Mouse (Mus musculus): ENCODE measurements around the gene Gm6685. TPM values are rescaled to one million over a fixed set of nuclear protein-coding genes. Genes with fewer than 3 reads are reported as not detected.
A peak's percentile ranks its signal among the peaks of the same experiment; 100 is the strongest.
"Not testable (repeated sequence)": the region's sequence is repeated elsewhere in the genome, so short reads cannot be mapped to it uniquely, and the experiment has no call there.

Gm6685 gene
- 1 to 10 TPM; 5.7 to 6.3 TPM for total RNA-seq (2021)
- long read RNA-seq, experiment 1, result 0 reads
- long read RNA-seq, experiment 2, result 0 reads

GRCm38 (mm10) chr11:28339224-28340150, at the start of gene Gm6685:
Gene Gm6685 (minus strand): TSS chr11:28339867.
- peak within 1 kb of the TSS; percentile 35 for H3K4me3 ChIP-seq
- intact Hi-C loops (cut with DNase I); H3K27ac ChIP-seq; DNase-seq (ENCODE audit: extremely low spot score in 1 of 2, low spot score in 2 of 2): not testable (repeated sequence)

DNA sequence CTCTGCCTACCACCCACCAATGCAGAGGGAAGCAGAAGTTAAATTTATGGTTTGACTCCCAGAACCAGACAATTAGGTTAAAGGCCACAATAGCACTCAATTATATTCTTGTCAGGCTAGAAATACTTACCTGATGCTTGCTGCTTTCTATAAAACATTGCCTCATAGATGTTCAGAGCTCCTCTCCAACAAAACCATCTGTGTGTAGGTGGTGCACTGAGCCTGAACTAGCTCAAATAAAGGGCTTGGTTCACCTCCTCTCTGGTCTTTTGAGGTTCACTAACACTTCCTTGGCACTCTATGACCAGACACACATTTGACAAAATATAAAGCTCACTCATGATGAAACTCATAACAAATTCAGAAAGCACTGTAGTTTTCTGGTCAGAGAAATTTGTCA, 36.2 kb upstream of the Gm6685 start:
- Histone ChIP-seq H3K27ac (no peak overlapping the region), H3K4me3 (no peak overlapping the region)
- TF ChIP-seq CTCF (IDR thresholded peaks at IDR 0.05), result no peak
- intact Hi-C loops (cut with DNase I), result no loop called here
- DNase-seq (ENCODE audit: extremely low spot score in 1 of 2, low spot score in 2 of 2), result no peak

GRCm38 (mm10) chr11:28374636-28375035, 35.0 kb upstream of the Gm6685 start:
- intact Hi-C loops (cut with DNase I), result no loop called here
- Histone ChIP-seq H3K27ac (no peak overlapping the region), H3K4me3 (no peak overlapping the region)
- no peak for TF ChIP-seq CTCF (IDR thresholded peaks at IDR 0.05)
- DNase-seq (ENCODE audit: extremely low spot score in 1 of 2, low spot score in 2 of 2), result no peak

- H3K27ac ChIP-seq; H3K4me3 ChIP-seq; intact Hi-C loops (cut with DNase I); DNase-seq (ENCODE audit: extremely low spot score in 1 of 2, low spot score in 2 of 2): not testable (repeated sequence)
These were observed 31.7 kb upstream of the Gm6685 start for GRCm38 (mm10) chr11:28371381-28371780.

GRCm38 (mm10) chr11:28365929-28366244, 26.2 kb upstream of the Gm6685 start:
- peak overlapping the region; percentile 49 for H3K4me3 ChIP-seq
- intact Hi-C loops (cut with DNase I), result no loop called here
- no peak for DNase-seq (ENCODE audit: extremely low spot score in 1 of 2, low spot score in 2 of 2)
- H3K27ac ChIP-seq, result no peak overlapping the region
- no peak for TF ChIP-seq CTCF (IDR thresholded peaks at IDR 0.05)

DNA sequence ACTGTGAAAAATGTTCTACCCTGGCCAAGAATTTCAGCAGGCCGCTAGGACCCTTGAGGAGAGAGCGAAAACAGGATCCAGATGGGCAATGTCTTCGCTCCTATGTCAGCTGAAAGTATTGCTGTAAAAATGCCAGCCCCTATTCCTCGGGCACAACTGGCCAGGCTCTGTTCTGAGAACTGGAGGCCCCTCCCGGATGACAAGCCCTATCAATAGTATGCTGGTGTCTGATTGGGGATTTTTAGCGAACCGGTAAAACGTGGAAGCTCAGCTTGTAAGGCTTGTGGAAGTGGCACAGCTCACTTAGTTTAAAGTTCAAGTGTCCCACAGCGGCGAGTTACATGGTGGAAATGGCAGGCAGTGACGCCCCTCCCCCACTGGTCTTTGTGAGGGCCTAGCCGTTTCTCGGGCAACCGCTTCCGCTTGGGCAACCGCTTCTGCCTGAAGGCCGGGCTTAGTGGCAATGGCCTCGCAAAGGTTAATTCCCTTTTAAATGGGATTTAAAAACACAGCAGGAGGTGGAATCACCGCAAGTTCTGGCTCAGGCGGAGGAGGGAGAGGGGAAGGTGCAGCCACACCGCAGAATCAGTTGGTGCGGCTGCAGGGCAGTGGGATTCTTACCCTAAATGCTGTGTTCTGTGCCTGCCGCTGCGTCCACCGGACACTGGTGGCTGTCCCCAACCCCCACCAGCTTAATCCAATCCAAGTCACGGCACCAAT, 25.7 kb upstream of the Gm6685 start:
- peak; percentile 73 to 75 for DNase-seq (ENCODE audit: extremely low spot score in 1 of 2, low spot score in 2 of 2)
- Histone ChIP-seq H3K4me3 (peak overlapping the region; percentile 49), H3K27ac (peak overlapping the region; percentile 34; the same call in 1 of the 2 replicates)
- TF ChIP-seq CTCF (IDR thresholded peaks at IDR 0.05), result no peak
- intact Hi-C loops (cut with DNase I), result no loop called here

GRCm38 (mm10) chr11:28343465-28343864, 3.8 kb upstream of the Gm6685 start:
- TF ChIP-seq CTCF (IDR thresholded peaks at IDR 0.05), result no peak
- no peak overlapping the region for H3K27ac ChIP-seq
- DNase-seq (ENCODE audit: extremely low spot score in 1 of 2, low spot score in 2 of 2), result no peak
- H3K4me3 ChIP-seq, result no peak overlapping the region
- intact Hi-C loops (cut with DNase I), result no loop called here

DNA sequence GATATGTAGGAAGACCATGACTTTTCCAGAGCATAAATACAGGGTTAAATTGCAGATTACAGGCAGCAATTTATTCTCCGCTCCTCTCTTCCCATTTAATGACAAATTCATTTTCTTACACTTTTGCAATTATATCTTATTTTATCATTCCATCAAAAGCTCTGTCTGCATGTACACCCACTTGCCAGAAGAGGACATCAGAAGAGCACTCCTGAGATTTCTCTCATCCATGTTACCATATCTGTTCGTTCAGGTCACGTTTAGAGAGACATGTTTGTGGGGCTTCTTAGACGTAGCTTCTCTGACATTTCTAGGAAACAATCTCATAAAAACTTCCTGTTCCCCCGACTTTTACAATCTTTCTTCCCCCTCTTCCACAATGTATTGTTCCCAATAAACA, 2.2 kb upstream of the Gm6685 start:
- Histone ChIP-seq H3K4me3 (no peak overlapping the region), H3K27ac (no peak overlapping the region)
- intact Hi-C loops (cut with DNase I), result loop anchor here (1.0 kb wide), 1 partner anchor 241 kb away; no protein-coding TSS in a partner anchor
- TF ChIP-seq CTCF (IDR thresholded peaks at IDR 0.05), result peak; percentile 57
- no peak for DNase-seq (ENCODE audit: extremely low spot score in 1 of 2, low spot score in 2 of 2)

DNA sequence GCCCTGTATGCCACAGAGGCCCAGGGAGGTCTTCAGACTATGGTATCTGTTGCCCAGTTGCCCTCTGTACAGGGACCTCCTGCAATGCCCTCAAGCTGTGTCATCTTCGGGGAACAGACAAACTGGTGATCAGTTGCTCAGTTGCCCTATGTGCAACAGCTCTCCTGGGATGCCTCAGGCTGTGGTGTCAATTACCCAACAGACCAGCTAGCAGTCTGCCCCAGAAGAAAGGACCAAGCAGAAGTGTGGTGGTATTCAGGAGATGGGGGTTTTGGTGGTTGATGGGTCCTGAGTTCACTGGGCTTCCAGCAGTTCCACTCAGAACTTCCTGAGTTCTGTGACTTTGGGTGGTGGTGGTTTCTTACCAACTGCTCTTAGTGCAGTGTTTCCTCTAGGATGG, 11.8 kb downstream of the Gm6685 start:
- Histone ChIP-seq H3K27ac (no peak overlapping the region), H3K4me3 (no peak overlapping the region)
- no peak for DNase-seq (ENCODE audit: extremely low spot score in 1 of 2, low spot score in 2 of 2)
- no peak for TF ChIP-seq CTCF (IDR thresholded peaks at IDR 0.05)
- intact Hi-C loops (cut with DNase I), result no loop called here

DNA sequence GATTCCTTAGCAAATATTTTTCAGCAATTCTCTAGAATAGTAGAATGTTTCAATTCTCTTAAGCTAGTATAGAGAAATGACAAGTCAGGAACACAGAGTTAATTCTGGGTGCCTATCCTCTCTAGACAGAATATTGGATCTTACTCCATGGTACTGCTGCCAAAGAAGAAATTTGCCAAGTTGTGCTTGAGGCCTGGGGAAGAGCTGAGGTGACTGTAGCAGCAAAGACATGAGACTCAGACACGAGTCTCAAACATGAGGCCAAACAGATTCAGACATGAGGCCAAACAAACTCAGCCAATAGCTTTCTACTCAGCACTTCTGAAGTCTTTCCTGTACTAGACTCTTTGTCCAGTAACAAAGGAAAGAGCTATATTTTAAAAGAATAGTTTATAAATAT, 26.3 kb downstream of the Gm6685 start:
- Histone ChIP-seq H3K4me3 (no peak overlapping the region), H3K27ac (no peak overlapping the region)
- no peak for TF ChIP-seq CTCF (IDR thresholded peaks at IDR 0.05)
- intact Hi-C loops (cut with DNase I), result no loop called here
- no peak for DNase-seq (ENCODE audit: extremely low spot score in 1 of 2, low spot score in 2 of 2)

DNA sequence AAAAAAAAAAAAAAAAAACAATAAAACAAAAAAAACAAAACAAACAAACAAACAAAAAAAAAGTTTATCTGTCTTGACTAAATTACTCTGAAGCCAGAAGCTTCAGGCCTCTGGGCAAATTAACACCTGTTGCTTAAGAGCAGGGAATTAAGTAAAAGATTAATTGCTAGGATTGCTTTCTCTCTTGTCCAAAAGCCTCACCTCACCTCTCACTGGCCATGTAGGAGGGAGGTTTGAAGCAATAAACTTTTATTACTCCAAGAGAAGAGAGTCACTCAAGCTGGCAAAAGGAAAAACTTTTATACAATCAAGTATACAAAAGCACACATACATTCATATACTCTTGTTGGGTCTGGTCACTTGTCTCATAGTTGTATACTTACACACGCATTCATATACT, 31.9 kb downstream of the Gm6685 start:
- Histone ChIP-seq H3K4me3 (no peak overlapping the region), H3K27ac (no peak overlapping the region)
- no peak for DNase-seq (ENCODE audit: extremely low spot score in 1 of 2, low spot score in 2 of 2)
- intact Hi-C loops (cut with DNase I), result no loop called here
- TF ChIP-seq CTCF (IDR thresholded peaks at IDR 0.05), result no peak

DNA sequence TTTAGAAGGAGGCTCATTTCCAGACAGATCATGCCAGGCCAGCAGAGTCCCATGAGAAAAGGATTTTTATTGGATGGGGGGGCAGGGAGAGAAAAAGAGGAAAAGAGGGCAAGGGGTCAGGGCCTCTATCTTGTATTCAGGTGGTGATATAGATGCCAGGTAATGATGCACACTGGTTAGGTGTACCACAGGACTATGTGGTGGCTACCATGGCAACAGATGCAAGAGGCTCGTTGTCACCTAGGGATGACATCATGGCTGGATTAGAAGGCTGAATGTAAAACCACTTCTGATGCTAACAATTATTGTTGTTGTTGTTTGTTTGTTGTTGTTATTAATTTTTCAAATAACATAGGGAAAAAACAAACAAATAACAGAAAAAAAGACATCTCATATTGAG, 49.2 kb downstream of the Gm6685 start:
- intact Hi-C loops (cut with DNase I), result no loop called here
- no peak for DNase-seq (ENCODE audit: extremely low spot score in 1 of 2, low spot score in 2 of 2)
- Histone ChIP-seq H3K4me3 (no peak overlapping the region), H3K27ac (no peak overlapping the region)
- TF ChIP-seq CTCF (IDR thresholded peaks at IDR 0.05), result no peak

Other genes with a start within 250 kb of the Gm6685 start
- 10 to 100 TPM; 95.1 to 98.3 TPM for gene Ccdc85a, start 244.5 kb upstream of the Gm6685 start, total RNA-seq (2021)